Mouse (Mus musculus) lung, postnatal 36 days (tissue): Measurements from ENCODE around the gene Vdac1.
A peak's percentile ranks its signal among the peaks of the same experiment; 100 is the strongest.
"Not testable (repeated sequence)": the region's sequence is repeated elsewhere in the genome, so short reads cannot be mapped to it uniquely, and the experiment has no call there.

Source experiments
- DNase-seq: peaks from one replicate; pipeline ENCODE4 v3.0.0; 2022; ENCODE audit warnings: mixed read lengths

Vdac1 gene

GRCm38 (mm10) chr11:52374340-52374739 is 13.7 kb downstream of the Vdac1 start:
- peak; percentile 76 for DNase-seq

GRCm38 (mm10) chr11:52377579-52377978 is 16.9 kb downstream of the Vdac1 start:
- peak; percentile 10 for DNase-seq

GRCm38 (mm10) chr11:52379241-52379640 is 18.6 kb downstream of the Vdac1 start:
- DNase-seq: no peak

GRCm38 (mm10) chr11:52383741-52384140 is 23.1 kb downstream of the Vdac1 start:
- DNase-seq: no peak

GRCm38 (mm10) chr11:52384667-52385066 is 24.0 kb downstream of the Vdac1 start:
- no peak for DNase-seq

GRCm38 (mm10) chr11:52386892-52387291 is 26.2 kb downstream of the Vdac1 start:
- no peak for DNase-seq

- no peak for DNase-seq
Observed at GRCm38 (mm10) chr11:52388150-52388549, 27.5 kb downstream of the Vdac1 start.

- not testable (repeated sequence) for DNase-seq
Observed at GRCm38 (mm10) chr11:52388979-52389378, 28.3 kb downstream of the Vdac1 start.

GRCm38 (mm10) chr11:52389933-52390332 is 29.3 kb downstream of the Vdac1 start:
- no peak for DNase-seq

- DNase-seq: no peak
Observed at GRCm38 (mm10) chr11:52394494-52394893, 33.8 kb downstream of the Vdac1 start.

- DNase-seq: no peak
Observed at GRCm38 (mm10) chr11:52395343-52395742, 34.7 kb downstream of the Vdac1 start.

GRCm38 (mm10) chr11:52395940-52396596 is 35.4 kb downstream of the Vdac1 start, which contains the start of gene 9530068E07Rik:
9530068E07Rik (plus strand) TSS chr11:52396428.
- peak; percentile 97 for DNase-seq

- DNase-seq: peak; percentile 44
Observed at GRCm38 (mm10) chr11:52396597-52397188, 36.0 kb downstream of the Vdac1 start.

GRCm38 (mm10) chr11:52397385-52397987 is 36.8 kb downstream of the Vdac1 start:
- peak; percentile 21 for DNase-seq

GRCm38 (mm10) chr11:52401476-52401875 is 40.8 kb downstream of the Vdac1 start:
- DNase-seq: peak; percentile 13

- no peak for DNase-seq
Observed at GRCm38 (mm10) chr11:52402566-52402965, 41.9 kb downstream of the Vdac1 start.

- DNase-seq: no peak
Observed at GRCm38 (mm10) chr11:52404209-52404608, 43.5 kb downstream of the Vdac1 start.

GRCm38 (mm10) chr11:52405196-52405688 is 44.6 kb downstream of the Vdac1 start:
- no peak for DNase-seq

- DNase-seq: no peak
Observed at GRCm38 (mm10) chr11:52409316-52409715, 48.7 kb downstream of the Vdac1 start.

GRCm38 (mm10) chr11:52418358-52418757 is 57.7 kb downstream of the Vdac1 start:
- DNase-seq: no peak

- peak; percentile 58 for DNase-seq
Observed at GRCm38 (mm10) chr11:52419246-52419645, 58.6 kb downstream of the Vdac1 start.

GRCm38 (mm10) chr11:52419861-52420260 is 59.2 kb downstream of the Vdac1 start:
- no peak for DNase-seq

GRCm38 (mm10) chr11:52420296-52421052 is 59.8 kb downstream of the Vdac1 start:
- DNase-seq: no peak
